Mouse (Mus musculus): Measurements from ENCODE around the gene Gm20388. TPM values are rescaled to one million over a fixed set of nuclear protein-coding genes. Genes with fewer than 3 reads are reported as not detected.
"Not testable (repeated sequence)": the region's sequence is repeated elsewhere in the genome, so short reads cannot be mapped to it uniquely, and the experiment has no call there.

The Gm20388 gene
- polyA plus RNA-seq, 1 experiment from 2014 or later: 3.6 TPM

DNA sequence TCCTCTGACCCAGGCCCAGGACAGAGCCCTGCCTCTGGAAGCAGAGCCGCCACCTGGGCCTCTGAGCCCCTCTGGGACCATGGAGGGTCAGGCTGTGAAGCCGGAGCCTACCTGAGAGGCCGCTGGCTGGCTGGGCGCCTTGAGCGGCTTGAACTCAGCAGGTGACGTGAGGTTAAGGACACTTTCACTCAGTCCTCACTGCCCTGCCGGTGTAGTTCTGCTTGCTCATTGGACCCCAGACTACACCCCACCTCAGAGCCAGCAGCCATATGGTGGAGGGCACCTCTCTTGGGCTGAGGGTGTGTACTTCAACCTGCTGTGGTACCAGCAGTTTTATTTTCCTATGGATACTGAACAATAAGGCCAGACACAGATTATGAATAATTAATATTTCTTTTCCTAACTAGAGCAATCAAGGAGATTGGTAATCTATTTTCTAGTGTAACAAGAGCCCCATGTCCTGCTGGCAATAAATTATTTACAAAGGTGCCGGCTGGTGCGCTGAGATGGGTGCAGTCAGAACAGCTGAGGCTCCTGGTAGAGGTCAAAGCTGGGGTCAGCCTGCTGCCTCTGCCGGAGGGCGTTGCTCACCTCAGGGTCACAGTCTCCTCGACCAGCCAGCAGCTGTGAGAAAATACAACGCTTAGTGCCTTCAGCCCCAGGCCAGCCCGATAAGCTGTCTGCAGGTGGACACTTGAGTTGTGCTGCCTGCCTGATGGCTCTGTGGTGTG is 3357.4 kb downstream of the Gm20388 start:
- peaks cover 100% of the 10 kb centered on the region for H3K36me3 ChIP-seq (replicated peaks)
- H3K27me3 ChIP-seq (replicated peaks; ENCODE audit: low read depth, poor library complexity, severe bottlenecking): no peaks in the 10 kb centered on the region
- H3K4me1 ChIP-seq: 0 out of 2 replicates have a peak, but pooled peaks cover 6% of the 10 kb centered on the region
- H3K4me3 ChIP-seq: no peak overlapping the region
- 75% methylated on average over 14 of the region's 14 CpGs for WGBS
- H3K9me3 ChIP-seq: no peaks in the 10 kb centered on the region
- no peak overlapping the region for H3K27ac ChIP-seq (replicated peaks)
- DNase-seq (ENCODE audit: low spot score): no peak

DNA sequence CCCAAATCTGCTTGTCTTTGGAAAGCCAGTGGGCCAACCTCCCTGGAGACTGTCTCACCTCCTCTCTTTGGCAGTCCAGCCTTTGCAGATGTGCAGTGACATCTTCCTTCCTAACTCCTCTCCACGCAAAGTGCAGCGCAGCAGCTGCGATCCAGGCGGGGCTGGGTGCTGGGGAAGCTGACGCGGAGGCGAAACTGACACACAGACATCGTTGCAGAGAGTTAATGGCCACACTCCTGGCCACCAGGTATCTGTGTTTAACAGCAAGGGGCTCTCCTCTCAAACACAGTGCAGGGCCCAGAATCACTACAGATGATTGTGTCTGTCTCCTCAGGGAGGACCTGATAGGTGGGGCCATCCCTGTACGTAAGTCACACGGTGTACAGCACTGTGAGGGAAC is 3360.5 kb downstream of the Gm20388 start:
- H3K27ac ChIP-seq (replicated peaks): no peak overlapping the region
- whole genome bisulfite sequencing: 92% methylated on average over 10 of the region's 10 CpGs

DNA sequence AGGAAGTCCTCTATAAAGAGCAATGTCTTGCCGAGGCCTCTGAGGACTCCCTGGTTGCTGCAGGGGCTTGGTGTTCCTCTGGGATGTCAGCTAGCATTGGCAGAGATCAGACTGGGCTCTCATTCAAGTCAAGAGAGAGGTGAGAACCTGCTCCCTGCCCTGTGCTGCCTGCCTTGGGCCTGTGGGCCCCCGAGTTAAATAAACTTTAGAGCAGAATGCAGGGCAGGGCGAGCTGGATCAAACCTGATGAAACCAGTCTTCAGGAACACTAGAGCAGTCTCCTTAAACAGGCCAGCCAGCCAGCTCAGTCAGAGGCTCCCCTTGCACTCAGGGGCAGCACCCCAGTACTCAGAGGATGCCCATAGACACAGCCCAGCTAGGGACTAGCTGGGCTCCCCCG is 3361.3 kb downstream of the Gm20388 start:
- Histone ChIP-seq H3K4me3 (no peak overlapping the region), H3K9me3 (no peaks in the 10 kb centered on the region), H3K27ac (replicated peaks) (peak overlapping the region; percentile 36; the same call in 1 of the 2 replicates), H3K27me3 (replicated peaks; ENCODE audit: low read depth, poor library complexity, severe bottlenecking) (no peaks in the 10 kb centered on the region), H3K36me3 (replicated peaks) (peaks cover 100% of the 10 kb centered on the region), H3K4me1 (0 out of 2 replicates have a peak, but pooled peaks cover 6% of the 10 kb centered on the region)
- DNase-seq (ENCODE audit: low spot score): no peak
- 80% methylated on average over 4 of the region's 4 CpGs for WGBS

More for the DNA sequence above, 3360.5 kb downstream of the Gm20388 start:
- no peaks in the 10 kb centered on the region for H3K27me3 ChIP-seq (replicated peaks; ENCODE audit: low read depth, poor library complexity, severe bottlenecking)
- no peaks in the 10 kb centered on the region for H3K9me3 ChIP-seq
- no peak overlapping the region for H3K4me3 ChIP-seq
- DNase-seq (ENCODE audit: low spot score): no peak
- 0 out of 2 replicates have a peak, but pooled peaks cover 6% of the 10 kb centered on the region for H3K4me1 ChIP-seq
- peaks cover 100% of the 10 kb centered on the region for H3K36me3 ChIP-seq (replicated peaks)

DNA sequence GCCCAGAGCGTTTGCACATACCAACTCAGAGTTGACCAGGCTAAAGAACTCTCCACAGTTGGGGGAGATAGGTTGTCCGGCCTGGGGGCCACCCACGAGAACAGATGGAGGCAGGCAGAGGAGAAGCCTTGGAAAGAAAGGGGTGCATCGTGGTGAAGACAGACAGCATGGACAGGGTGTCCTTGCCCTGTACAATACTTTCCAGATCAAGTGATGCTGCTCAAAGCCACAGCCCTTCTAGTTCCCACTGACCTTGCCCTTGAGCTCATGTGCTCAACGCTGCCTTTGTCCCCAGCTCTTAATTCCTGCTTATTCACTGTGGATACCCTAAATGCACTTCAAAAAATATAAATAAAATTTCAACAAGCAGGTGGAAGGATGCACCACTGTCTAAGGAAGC is 3363.8 kb downstream of the Gm20388 start:
- DNase-seq (ENCODE audit: low spot score): no peak
- Histone ChIP-seq H3K4me1 (no peaks in the 10 kb centered on the region), H3K36me3 (replicated peaks) (peaks cover 95% of the 10 kb centered on the region), H3K27ac (replicated peaks) (0 out of 2 replicates have a peak overlapping the region, but pooled peaks have one; percentile 48), H3K4me3 (no peak overlapping the region), H3K9me3 (no peaks in the 10 kb centered on the region), H3K27me3 (replicated peaks; ENCODE audit: low read depth, poor library complexity, severe bottlenecking) (no peaks in the 10 kb centered on the region)
- 81% methylated on average over 5 of the region's 5 CpGs for WGBS

DNA sequence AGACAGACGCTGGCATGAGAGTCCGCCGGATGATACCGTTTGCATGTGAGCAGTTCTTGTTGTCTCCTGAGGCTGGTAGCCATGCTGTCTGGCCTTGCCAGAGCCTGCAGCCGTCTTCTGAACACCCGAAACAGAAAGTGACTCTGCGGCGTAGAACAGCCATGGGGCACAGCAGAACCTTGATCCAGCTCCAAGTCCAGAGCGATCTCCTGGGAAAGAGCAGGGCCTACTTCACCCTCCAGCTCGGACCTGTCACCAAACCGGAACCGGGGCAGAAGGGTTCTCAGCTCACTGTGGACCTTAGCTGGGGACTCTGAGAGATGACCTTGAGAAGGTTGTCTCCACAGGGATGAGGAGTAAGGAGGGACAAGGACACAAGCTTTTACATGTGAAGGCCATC is 3364.5 kb downstream of the Gm20388 start:
- Histone ChIP-seq H3K4me3 (no peak overlapping the region), H3K9me3 (no peaks in the 10 kb centered on the region), H3K27ac (replicated peaks) (no peak overlapping the region), H3K27me3 (replicated peaks; ENCODE audit: low read depth, poor library complexity, severe bottlenecking) (no peaks in the 10 kb centered on the region), H3K4me1 (no peaks in the 10 kb centered on the region), H3K36me3 (replicated peaks) (peaks cover 93% of the 10 kb centered on the region)
- WGBS: 94% methylated on average over 12 of the region's 12 CpGs
- DNase-seq (ENCODE audit: low spot score): no peak

DNA sequence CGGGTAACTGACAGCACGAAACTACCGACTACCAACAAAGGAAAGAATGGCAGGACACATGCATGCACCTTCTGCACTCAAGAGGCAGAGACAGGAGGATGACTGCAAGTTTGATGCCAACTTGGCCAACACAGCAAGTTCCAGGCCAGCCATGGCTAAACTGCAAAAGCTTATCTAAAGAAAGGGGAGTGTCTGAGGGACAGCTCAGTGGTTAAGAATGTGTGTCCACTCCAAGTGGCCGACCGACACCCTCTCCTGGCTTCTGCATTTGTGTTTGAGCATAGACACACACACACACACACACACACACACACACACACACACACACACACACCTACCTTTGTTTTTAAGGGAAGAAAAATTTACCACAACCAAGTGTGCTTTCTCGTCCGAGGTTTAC is 3367.8 kb downstream of the Gm20388 start:
- Histone ChIP-seq H3K27me3 (replicated peaks; ENCODE audit: low read depth, poor library complexity, severe bottlenecking) (no peaks in the 10 kb centered on the region), H3K4me3 (no peak overlapping the region), H3K4me1 (no peaks in the 10 kb centered on the region), H3K9me3 (no peaks in the 10 kb centered on the region), H3K36me3 (replicated peaks) (peaks cover 90% of the 10 kb centered on the region), H3K27ac (replicated peaks) (no peak overlapping the region)
- DNase-seq (ENCODE audit: low spot score): no peak
- 84% methylated on average over 7 of the region's 7 CpGs for WGBS

DNA sequence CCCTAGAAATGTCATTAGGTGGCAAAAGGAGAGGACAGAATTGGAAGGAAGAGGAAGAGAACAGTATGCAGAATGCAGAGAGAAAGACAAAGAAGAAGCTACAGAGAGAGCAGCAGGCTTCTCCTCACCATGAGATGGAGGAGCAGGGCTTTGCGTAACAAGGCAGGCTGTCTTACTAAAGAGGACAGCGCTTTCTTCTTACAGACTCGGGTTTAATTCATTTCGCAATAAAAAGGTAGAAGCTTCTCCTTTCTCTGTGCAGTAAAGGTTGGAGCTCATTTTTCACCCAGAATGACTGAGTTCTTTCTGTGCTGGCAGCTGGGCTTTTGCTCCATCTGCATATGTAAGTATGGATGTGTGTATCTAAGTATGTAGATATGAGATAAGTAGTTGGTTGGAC is 3369.2 kb downstream of the Gm20388 start:
- H3K36me3 ChIP-seq (replicated peaks): peaks cover 88% of the 10 kb centered on the region
- DNase-seq (ENCODE audit: low spot score): no peak
- H3K27me3 ChIP-seq (replicated peaks; ENCODE audit: low read depth, poor library complexity, severe bottlenecking): no peaks in the 10 kb centered on the region
- no peaks in the 10 kb centered on the region for H3K9me3 ChIP-seq
- no peak overlapping the region for H3K27ac ChIP-seq (replicated peaks)
- no peak overlapping the region for H3K4me3 ChIP-seq
- no peaks in the 10 kb centered on the region for H3K4me1 ChIP-seq
- WGBS: 94% methylated on average over 4 of the region's 4 CpGs

DNA sequence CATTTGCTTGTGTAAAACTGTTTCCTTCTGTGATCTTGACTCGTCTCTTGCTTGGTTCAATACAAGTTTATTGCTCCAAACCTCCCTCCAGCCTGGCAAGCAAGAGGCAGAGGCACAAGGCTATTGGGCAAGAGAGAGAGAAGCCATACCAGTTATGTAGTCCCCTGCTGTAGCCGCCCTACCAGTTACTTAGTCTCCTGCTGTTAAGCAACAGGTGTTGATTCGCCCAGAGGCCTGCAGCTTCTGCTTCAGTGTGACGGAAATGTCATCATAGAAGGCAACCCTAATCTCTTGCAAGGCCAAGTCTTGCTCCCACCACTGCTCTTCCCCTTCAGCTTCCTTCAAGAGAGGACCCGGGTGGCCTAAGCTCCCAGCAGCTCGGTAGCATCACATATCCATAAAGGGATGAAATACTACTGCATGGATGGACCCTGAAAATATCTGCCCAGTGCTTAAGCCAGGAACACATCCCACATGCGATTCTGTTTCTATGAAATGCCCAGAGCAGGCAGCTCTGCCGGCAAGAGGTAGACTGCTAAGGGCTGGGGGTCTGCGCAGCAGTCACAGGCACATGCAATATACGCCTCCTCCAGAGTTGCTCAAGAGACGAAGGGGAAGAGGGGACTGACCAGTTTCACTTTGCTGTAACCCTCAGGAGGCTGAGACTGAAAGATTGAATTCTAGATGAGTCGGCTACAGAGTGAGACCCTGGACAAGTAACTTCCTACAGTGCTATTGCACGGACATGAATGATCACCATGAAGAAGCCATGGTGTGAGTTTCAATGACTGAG is 3369.9 kb downstream of the Gm20388 start:
- peaks cover 87% of the 10 kb centered on the region for H3K36me3 ChIP-seq (replicated peaks)
- H3K4me3 ChIP-seq: no peak overlapping the region
- H3K27ac ChIP-seq (replicated peaks): no peak overlapping the region
- no peaks in the 10 kb centered on the region for H3K9me3 ChIP-seq
- no peaks in the 10 kb centered on the region for H3K4me1 ChIP-seq
- 88% methylated on average over 13 of the region's 13 CpGs for WGBS
- no peaks in the 10 kb centered on the region for H3K27me3 ChIP-seq (replicated peaks; ENCODE audit: low read depth, poor library complexity, severe bottlenecking)
- DNase-seq (ENCODE audit: low spot score): no peak

DNA sequence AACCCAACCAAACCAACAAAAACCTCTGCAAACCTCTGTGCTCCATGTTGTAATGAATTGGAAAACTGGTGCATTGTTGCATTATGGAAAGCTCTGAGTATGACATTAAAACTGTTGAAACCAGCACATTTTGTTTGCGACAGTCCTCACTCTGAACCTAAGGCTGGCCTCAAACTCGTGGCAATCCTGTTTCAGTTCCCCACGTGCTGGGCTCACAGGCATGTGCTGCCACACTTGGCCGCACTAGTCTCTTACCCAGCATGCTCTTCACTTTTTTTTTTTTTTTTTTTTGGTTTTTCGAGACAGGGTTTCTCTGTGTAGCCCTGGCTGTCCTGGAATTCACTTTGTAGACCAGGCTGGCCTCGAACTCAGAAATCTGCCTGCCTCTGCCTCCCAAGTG is 3372.4 kb downstream of the Gm20388 start:
- H3K4me1 ChIP-seq; DNase-seq (ENCODE audit: low spot score); H3K27me3 ChIP-seq (replicated peaks; ENCODE audit: low read depth, poor library complexity, severe bottlenecking); H3K4me3 ChIP-seq; H3K9me3 ChIP-seq; H3K27ac ChIP-seq (replicated peaks): not testable (repeated sequence)
- peaks cover 91% of the 10 kb centered on the region for H3K36me3 ChIP-seq (replicated peaks)
- WGBS: 86% methylated on average over 6 of the region's 6 CpGs

DNA sequence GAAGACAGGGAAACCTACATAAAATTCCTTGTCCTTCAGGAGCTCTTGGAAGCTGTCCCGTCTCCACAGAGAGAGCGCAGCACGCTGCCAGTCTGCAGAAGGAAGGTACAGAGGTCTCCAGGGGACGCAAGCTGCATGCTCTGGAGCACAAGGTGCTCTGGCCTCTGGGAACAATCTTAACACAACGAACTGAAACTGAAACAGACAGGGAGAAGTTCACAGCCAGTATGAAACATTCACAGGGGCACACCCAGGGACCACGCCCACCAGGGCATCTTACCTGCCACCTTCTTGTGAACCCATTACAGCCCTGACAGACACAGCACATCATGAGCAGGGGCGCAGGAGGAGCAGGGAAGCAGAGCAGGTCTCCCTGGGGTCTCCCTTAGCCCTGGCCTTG is 3373.3 kb downstream of the Gm20388 start:
- no peaks in the 10 kb centered on the region for H3K9me3 ChIP-seq
- no peak for DNase-seq (ENCODE audit: low spot score)
- no peaks in the 10 kb centered on the region for H3K27me3 ChIP-seq (replicated peaks; ENCODE audit: low read depth, poor library complexity, severe bottlenecking)
- 89% methylated on average over 7 of the region's 7 CpGs for WGBS
- H3K4me3 ChIP-seq: no peak overlapping the region
- no peaks in the 10 kb centered on the region for H3K4me1 ChIP-seq
- peaks cover 91% of the 10 kb centered on the region for H3K36me3 ChIP-seq (replicated peaks)
- H3K27ac ChIP-seq (replicated peaks): no peak overlapping the region

DNA sequence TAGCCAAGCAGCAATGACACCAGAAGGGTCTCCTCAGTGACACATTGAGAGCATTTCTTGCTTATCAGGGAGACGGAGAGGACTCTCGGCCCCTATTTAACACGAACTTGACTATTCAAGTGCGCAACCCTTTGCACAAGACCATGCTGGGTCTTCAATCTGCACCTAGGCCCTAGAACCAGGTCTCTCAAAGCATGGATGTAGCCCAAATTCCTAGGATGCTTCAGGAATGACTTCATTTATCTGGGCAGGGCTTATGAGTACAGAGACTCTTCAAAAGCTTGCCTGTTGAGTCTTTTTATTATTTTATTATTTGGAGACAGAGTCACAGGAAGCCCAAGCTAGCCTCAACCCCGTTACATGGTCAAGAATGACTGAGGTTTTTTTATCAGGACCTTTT is 3373.9 kb downstream of the Gm20388 start:
- DNase-seq (ENCODE audit: low spot score): no peak
- H3K4me1 ChIP-seq: no peaks in the 10 kb centered on the region
- H3K4me3 ChIP-seq: no peak overlapping the region
- peaks cover 93% of the 10 kb centered on the region for H3K36me3 ChIP-seq (replicated peaks)
- no peaks in the 10 kb centered on the region for H3K27me3 ChIP-seq (replicated peaks; ENCODE audit: low read depth, poor library complexity, severe bottlenecking)
- no peaks in the 10 kb centered on the region for H3K9me3 ChIP-seq
- no peak overlapping the region for H3K27ac ChIP-seq (replicated peaks)
- WGBS: 93% methylated on average over 5 of the region's 5 CpGs

DNA sequence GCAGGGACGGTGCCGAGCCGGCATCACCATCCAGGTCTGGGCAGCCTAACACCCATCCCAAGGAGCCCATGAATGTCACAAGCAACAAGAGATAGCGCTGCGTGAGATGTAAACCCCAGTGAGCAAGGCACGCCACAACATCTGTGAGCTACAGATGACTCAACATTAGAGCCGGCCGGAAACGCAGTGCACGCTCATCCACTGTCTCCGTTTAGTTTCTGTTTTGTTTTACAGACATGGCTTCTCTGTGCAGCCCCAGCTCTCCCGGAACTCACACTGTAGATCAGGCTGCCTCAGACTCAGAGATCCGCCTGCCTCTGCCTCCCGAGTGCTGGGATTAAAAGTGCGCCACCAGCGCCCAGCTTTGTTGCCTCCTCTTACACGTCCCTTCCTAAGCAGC is 3376.7 kb downstream of the Gm20388 start:
- H3K9me3 ChIP-seq: no peaks in the 10 kb centered on the region
- H3K4me1 ChIP-seq: no peaks in the 10 kb centered on the region
- DNase-seq (ENCODE audit: low spot score): no peak
- WGBS: 96% methylated on average over 17 of the region's 17 CpGs
- H3K27me3 ChIP-seq (replicated peaks; ENCODE audit: low read depth, poor library complexity, severe bottlenecking): no peaks in the 10 kb centered on the region
- H3K4me3 ChIP-seq: no peak overlapping the region
- H3K27ac ChIP-seq (replicated peaks): no peak overlapping the region
- H3K36me3 ChIP-seq (replicated peaks): peaks cover 91% of the 10 kb centered on the region

DNA sequence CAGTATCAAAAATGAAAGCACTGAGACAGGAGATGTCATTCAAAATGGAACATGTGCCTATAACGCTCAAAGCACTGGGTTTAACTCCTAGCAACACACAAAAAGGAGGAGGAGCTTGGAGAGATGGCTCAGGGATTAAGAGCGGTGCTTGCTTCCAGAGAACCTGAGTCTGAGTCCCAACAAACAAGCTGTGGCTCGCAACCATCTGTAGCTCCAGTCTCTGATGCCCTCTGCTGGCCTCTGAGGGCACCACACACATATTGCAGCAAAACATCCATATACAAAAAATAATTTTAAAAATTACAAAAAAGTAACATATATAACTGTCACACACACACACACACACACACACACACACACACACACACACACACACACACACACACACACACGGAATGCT is 3379.5 kb downstream of the Gm20388 start:
- Histone ChIP-seq H3K4me3 (no peak overlapping the region), H3K27me3 (replicated peaks; ENCODE audit: low read depth, poor library complexity, severe bottlenecking) (no peaks in the 10 kb centered on the region), H3K9me3 (no peaks in the 10 kb centered on the region), H3K4me1 (no peaks in the 10 kb centered on the region), H3K36me3 (replicated peaks) (peaks cover 95% of the 10 kb centered on the region), H3K27ac (replicated peaks) (no peak overlapping the region)
- WGBS: 69% methylated on average over 4 of the region's 4 CpGs
- DNase-seq (ENCODE audit: low spot score): peak; percentile 33

Data from embryonic facial prominence, embryonic 10.5 days (tissue).